Mouse (Mus musculus) heart, postnatal 0 days (tissue): ENCODE data around the gene Mbd3. TPM values are rescaled to one million over a fixed set of nuclear protein-coding genes. Genes with fewer than 3 reads are reported as not detected.
A peak's percentile ranks its signal among the peaks of the same experiment; 100 is the strongest.

Experiments
- ATAC-seq: fragments of 200-750 bp; cut with Nextera tagmentation; 2 replicates; pipeline ENCODE4 v1.8.0; 2017; ENCODE audit warnings: low read depth, moderate number of reproducible peaks, moderate library complexity; ENCODE audit not compliant: insufficient read depth
- DNase-seq: peaks from one replicate; pipeline ENCODE4 v3.0.0-alpha.2; 2016; ENCODE audit warnings: low spot score
- H3K27ac ChIP-seq: fragments of 300-500 bp; sonication (generic); 2 replicates; pipeline ENCODE4 v1.5.1; 2014; ENCODE audit warnings: low read depth, mild to moderate bottlenecking
- H3K27me3 ChIP-seq: fragments of 300-500 bp; sonication (generic); 2 replicates; pipeline ENCODE4 v1.6.1; 2014; ENCODE audit warnings: low read length, mixed read lengths; ENCODE audit not compliant: control insufficient read depth, insufficient read depth
- H3K36me3 ChIP-seq: fragments of 300-500 bp; sonication (generic); replicated peaks from 2 replicates; pipeline ENCODE4 v1.6.1; 2014; ENCODE audit warnings: low read length, mixed read lengths; ENCODE audit not compliant: control insufficient read depth, insufficient read depth
- H3K4me1 ChIP-seq: fragments of 300-500 bp; sonication (generic); 2 replicates; pipeline ENCODE4 v1.6.1; 2014; ENCODE audit warnings: antibody characterized with exemption; ENCODE audit not compliant: control insufficient read depth, insufficient read depth
- H3K4me2 ChIP-seq: fragments of 300-500 bp; sonication (generic); 2 replicates; pipeline ENCODE4 v1.6.1; 2014; ENCODE audit warnings: low read depth, mild to moderate bottlenecking, low read length, moderate library complexity
- H3K4me3 ChIP-seq: fragments of 300-500 bp; sonication (generic); 2 replicates; pipeline ENCODE4 v1.5.1; 2014; ENCODE audit warnings: low read depth, low read length
- H3K9ac ChIP-seq: fragments of 300-500 bp; sonication (generic); replicated peaks from 2 replicates; pipeline ENCODE4 v1.6.1; 2014; ENCODE audit warnings: low read depth, low read length, mixed read lengths
- H3K9me3 ChIP-seq: fragments of 300-500 bp; sonication (generic); replicated peaks from 2 replicates; pipeline ENCODE4 v1.6.1; 2016; ENCODE audit warnings: low read length; ENCODE audit not compliant: control insufficient read depth
- CTCF ChIP-seq: IDR thresholded peaks from 2 replicates; pipeline ENCODE4 v1.5.1; 2016; ENCODE audit warnings: antibody characterized with exemption, control low read depth, low read depth
- EP300 ChIP-seq: IDR thresholded peaks from 2 replicates; pipeline ENCODE4 v1.6.1; 2016; ENCODE audit warnings: antibody characterized with exemption, low read depth
- WGBS: fragments of 180-500 bp; shearing (Covaris S2); extraction: QIAGEN DNeasy Blood & Tissue Kit; methylation state at CpG from one replicate; pipeline ENCODE4 v1.1.7; 2014; 5-methylcytosine and 5-hydroxymethylcytosine counted together
- polyA plus RNA-seq: library from polyadenylated mRNA; unstranded; fragments of >200 nt; fragmentation: Nextera tagmentation; extraction: Ambion mirVana; gene quantifications from 2 replicates; pipeline ENCODE4 v1.2.1, GENCODE M21; 2015
- total RNA-seq: library from RNA; depleted of rRNA; stranded (reverse); fragments of >200 nt; gene quantifications from 2 replicates; pipeline ENCODE4 v1.2.3, GENCODE M21; 2014; ENCODE audit warnings: low replicate concordance

Mbd3 gene
- total and polyA plus RNA-seq, 2 experiments from 2014 or later = 35.3 to 75.6 TPM

- H3K4me2 ChIP-seq = no peak overlapping the region
- no peaks in the 10 kb centered on the region for H3K9me3 ChIP-seq
- H3K27ac ChIP-seq = no peak overlapping the region
- peaks cover 4% of the 10 kb centered on the region for H3K4me1 ChIP-seq
- H3K27me3 ChIP-seq = no peaks in the 10 kb centered on the region
- peaks cover 9% of the 10 kb centered on the region; the same call in 1 of the 2 replicates for H3K36me3 ChIP-seq
- TF ChIP-seq CTCF = no peak
- TF ChIP-seq EP300 = no peak
- WGBS = 82% methylated on average over 3 of the region's 3 CpGs
- no peak overlapping the region for H3K4me3 ChIP-seq
- no peak for ATAC-seq
- no peak for DNase-seq
- H3K9ac ChIP-seq = no peak overlapping the region
These were observed 35.5 kb upstream of the Mbd3 start for GRCm38 (mm10) chr10:80434823-80435222.

- Histone ChIP-seq H3K4me2 (no peak overlapping the region), H3K36me3 (peaks cover 16% of the 10 kb centered on the region), H3K27ac (no peak overlapping the region), H3K4me1 (peaks cover 4% of the 10 kb centered on the region), H3K9ac (no peak overlapping the region), H3K9me3 (no peaks in the 10 kb centered on the region), H3K27me3 (no peaks in the 10 kb centered on the region), H3K4me3 (peak overlapping the region; percentile 100; the same call in 1 of the 2 replicates)
- DNase-seq (no peak), ATAC-seq (no peak)
- 13% methylated on average over 8 of the region's 8 CpGs for WGBS
- no peak for TF ChIP-seq EP300
- TF ChIP-seq CTCF = peak; percentile 8; the same call in 1 of the 2 replicates
These were observed 34.9 kb upstream of the Mbd3 start for GRCm38 (mm10) chr10:80434233-80434592.

- Histone ChIP-seq H3K9ac (peak within 1 kb of the TSS; percentile 99), H3K36me3 (peaks cover 21% of the 10 kb centered on the region), H3K4me3 (peak within 1 kb of the TSS; percentile 100), H3K4me2 (peak within 1 kb of the TSS; percentile 94), H3K27me3 (no peaks in the 10 kb centered on the region), H3K27ac (peak within 1 kb of the TSS; percentile 96), H3K9me3 (no peaks in the 10 kb centered on the region), H3K4me1 (peaks cover 4% of the 10 kb centered on the region)
- ATAC-seq (peak; percentile 93), DNase-seq (peak; percentile 100)
- TF ChIP-seq CTCF (no peak), EP300 (peak; percentile 99)
- WGBS = under 1% methylated on average over 46 of the region's 61 CpGs
These were observed 34.3 kb upstream of the Mbd3 start, which contains the start of gene Tcf3 for GRCm38 (mm10) chr10:80433513-80434232. Gene Tcf3 (minus strand): TSS chr10:80433647.

- Histone ChIP-seq H3K36me3 (peaks cover 26% of the 10 kb centered on the region), H3K9me3 (no peaks in the 10 kb centered on the region), H3K27me3 (no peaks in the 10 kb centered on the region), H3K4me1 (peaks cover 4% of the 10 kb centered on the region), H3K9ac (peak overlapping the region; percentile 99), H3K4me3 (peak overlapping the region; percentile 100), H3K27ac (peak overlapping the region; percentile 96), H3K4me2 (peak overlapping the region; percentile 94)
- DNase-seq (no peak), ATAC-seq (peak; percentile 9)
- WGBS = under 1% methylated on average over 52 of the region's 60 CpGs
- no peak for TF ChIP-seq EP300
- TF ChIP-seq CTCF = no peak
These were observed 33.7 kb upstream of the Mbd3 start for GRCm38 (mm10) chr10:80432936-80433512.

- WGBS = 5% methylated on average over 4 of the region's 4 CpGs
- H3K9ac ChIP-seq = peak overlapping the region; percentile 99
- peak overlapping the region; percentile 96 for H3K27ac ChIP-seq
- DNase-seq (no peak), ATAC-seq (no peak)
- H3K4me1 ChIP-seq = peaks cover 4% of the 10 kb centered on the region
- TF ChIP-seq CTCF (no peak), EP300 (no peak)
- H3K27me3 ChIP-seq = no peaks in the 10 kb centered on the region
- H3K36me3 ChIP-seq = peaks cover 31% of the 10 kb centered on the region
- peak overlapping the region; percentile 100 for H3K4me3 ChIP-seq
- H3K9me3 ChIP-seq = no peaks in the 10 kb centered on the region
- peak overlapping the region; percentile 94 for H3K4me2 ChIP-seq
These were observed 33.0 kb upstream of the Mbd3 start for GRCm38 (mm10) chr10:80432387-80432785.
